Mouse (Mus musculus): ENCODE results near the gene Lrtm1.

The Lrtm1 gene

DNA sequence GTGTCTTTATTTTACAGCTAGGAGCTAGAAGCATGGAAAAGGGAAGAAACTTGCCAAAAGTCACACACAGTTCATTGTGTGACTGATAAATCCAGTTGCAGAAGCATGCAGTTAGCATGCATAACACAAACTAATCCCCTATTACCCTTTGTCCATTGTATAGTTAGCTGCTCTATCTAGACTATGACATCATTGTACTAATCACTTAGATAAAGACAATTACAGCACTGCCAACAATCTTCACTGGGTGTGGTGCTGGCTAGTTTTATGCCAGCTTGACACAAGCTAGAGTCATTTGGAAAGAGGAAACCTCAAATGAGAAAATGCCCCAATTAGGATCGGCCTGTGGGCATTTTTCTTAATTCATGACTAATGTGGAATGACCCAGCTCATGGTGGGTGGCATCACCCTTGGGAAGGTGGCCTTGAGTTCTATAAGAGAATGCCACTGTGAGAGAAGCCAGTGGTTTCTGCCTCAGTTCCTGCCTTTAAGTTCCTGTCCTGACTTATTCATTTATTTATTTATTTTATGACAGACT is 13.9 kb downstream of the Lrtm1 start:
- DNase-seq (ENCODE audit: low read depth, low spot score), result no peak

DNA sequence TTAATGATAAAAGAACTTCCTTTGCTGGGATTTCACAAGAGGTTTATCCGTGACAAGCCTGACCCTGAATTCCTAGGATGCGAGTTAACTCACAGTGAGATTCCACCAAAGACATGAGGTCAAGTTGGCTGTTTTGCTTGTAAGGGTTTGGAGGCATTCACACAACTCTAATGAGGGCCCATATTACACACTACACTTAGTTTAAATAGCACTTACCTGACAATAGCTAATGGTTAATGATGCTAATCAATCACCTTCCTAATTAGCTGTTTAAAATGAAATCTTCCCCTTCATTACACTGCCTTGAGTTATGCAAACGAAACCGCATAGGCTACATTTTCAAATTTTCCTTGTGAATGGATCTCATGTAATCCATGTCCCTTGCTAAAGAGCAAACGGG is 20.2 kb downstream of the Lrtm1 start:
- no peak for DNase-seq (ENCODE audit: low read depth, low spot score)

DNA sequence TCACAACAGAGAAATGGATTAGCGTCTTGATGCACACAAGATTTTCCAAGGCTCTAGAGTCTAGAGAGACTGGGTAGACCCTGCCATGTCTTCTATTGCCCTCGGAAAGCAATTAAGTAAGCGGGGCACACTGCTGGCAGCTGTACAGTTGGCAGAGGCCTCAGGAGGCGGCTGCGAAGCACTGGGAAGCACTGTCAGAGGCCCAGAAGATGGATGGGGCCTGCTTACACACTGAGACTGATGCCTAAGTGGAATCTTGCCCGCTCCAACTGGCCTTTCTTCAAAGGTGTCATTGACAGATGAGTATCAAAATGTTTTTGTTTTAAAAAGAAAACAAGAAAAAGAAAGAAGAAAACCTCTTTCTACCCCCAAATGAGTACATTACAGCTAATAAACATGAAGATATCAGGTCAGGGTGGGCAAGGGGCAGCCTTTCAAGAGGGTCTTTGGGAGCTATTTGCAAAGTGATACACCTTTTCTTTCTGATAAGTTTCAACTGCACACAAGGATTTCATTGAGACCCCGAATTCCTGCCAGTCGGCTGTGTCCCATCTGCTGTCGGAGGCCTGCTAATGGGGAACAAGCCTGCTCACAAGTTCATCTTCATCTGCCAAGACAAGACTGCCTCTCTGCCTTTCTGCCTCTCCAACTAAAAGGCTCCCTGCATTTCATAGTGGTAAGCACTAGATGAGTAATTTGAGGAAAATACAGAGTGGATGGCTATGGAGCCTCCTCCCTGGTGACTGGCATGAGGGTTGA is 22.8 kb downstream of the Lrtm1 start:
- no peak for DNase-seq (ENCODE audit: low read depth, low spot score)

DNA sequence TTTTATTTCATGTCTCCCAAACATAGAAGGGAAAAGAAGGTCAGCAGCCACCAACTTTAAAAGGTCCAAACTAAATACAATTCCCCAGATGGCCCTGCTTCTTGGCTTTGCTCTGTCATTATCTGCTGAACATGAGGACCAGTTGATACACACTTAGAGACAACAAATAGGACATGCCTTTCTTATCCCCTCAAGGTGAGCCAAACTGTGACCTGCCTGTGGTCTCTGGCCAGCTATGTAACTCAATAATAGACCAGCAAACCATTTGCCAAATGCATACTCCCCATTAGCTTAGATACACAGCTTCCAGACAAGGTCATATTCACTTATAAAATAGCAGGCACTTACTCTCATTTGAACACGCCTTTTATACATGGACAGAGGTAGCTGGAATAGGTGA is 23.5 kb downstream of the Lrtm1 start:
- DNase-seq (ENCODE audit: low read depth, low spot score), result no peak

DNA sequence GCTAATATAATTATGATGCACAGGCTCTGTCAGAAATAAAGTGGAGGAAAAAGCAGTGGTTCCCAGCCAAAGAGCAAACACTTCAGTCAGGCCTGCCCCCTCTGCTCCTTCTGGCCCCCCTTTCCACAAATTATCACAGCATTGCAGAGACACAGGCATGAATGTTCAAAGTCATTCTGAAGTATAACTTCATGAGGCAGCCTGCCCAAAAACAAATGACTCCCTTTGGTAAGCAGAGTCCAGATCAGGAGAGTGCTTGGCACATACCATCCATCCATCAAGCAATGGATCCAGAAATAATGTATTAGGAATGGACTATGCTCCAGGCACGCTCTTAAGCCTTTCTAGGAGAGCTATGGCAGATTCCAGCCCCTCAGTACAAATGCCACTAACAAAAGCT is 24.3 kb downstream of the Lrtm1 start:
- DNase-seq (ENCODE audit: low read depth, low spot score), result no peak

DNA sequence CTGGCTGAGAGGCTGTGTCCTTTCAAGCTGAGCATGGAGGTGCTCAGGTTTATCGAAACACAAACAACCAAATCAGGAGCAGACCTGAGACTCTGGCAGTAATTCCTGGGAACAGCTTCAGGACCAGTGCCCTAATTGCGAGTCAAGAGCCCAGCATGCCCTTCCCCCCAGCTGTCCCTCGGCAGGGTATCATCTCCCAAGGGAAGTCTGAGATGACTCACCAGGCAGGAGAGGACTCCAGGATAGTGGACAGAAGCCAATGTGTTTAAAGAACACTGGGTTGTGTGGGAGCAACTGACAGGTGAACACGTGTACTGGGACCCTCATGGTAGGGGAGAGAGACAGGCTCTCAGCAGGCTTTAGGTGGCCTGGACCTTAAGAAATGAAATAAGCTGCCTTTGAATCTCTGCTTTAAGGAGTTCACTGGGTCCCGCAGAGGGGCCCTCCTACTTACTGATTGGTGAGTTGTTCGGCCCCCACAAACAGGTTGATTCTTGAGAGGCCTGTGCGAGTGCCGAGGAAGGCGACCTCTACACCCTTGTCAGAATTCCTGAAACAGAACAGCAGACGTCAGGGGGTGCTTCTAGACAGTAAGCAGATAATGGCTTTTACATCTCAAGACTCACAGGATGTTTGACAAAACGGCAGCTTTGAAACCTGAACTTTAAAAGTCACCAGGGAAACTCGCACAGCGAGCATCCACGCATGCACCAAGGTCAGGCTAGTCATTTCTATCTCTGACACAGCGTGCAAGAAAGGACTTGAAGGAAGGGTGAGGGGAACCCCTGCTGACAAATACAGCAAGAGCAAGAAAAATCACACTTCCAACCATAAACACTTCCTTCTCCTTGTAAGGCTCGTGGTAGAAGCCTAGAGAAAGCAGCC is 34.2 kb downstream of the Lrtm1 start:
- no peak for DNase-seq (ENCODE audit: low read depth, low spot score)

DNA sequence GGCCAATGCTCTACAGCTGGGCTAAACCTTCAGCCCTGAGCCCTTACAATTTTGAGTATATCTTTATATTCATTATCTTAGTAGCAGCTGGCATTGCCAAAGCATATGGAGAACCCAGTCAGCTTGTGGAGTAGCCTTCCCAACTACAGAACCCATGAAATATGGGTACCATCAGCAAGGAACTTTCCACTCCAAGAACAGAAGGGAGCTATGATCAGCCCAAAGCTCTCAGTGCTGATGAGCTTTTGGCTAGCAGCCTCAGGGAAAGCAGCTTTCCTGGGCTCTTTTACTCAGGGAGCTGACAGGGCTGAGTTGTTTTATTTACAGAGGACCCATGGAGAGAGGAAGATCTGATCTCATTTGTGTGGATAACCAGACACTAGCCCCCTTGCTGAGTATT is 42.7 kb downstream of the Lrtm1 start:
- no peak for DNase-seq (ENCODE audit: low read depth, low spot score)

DNA sequence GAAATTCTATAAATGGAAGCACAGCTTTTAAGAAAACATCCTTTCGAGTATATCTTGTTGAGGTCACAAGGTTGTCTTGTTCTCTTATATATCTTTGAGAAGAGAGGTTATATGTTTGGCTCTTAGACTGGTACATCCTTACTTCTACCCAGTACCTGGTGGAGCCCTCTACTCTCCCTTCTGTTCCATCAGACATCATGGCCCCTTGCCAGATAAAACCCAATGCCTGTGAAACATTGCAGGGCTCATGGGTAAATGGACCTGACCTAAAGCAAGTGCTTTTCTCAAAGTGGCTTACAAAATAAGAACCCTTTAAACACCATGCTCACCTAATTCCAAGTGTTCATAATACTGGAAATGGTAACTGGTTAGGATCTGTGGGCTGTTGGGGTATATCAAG is 43.5 kb downstream of the Lrtm1 start:
- no peak for DNase-seq (ENCODE audit: low read depth, low spot score)

DNA sequence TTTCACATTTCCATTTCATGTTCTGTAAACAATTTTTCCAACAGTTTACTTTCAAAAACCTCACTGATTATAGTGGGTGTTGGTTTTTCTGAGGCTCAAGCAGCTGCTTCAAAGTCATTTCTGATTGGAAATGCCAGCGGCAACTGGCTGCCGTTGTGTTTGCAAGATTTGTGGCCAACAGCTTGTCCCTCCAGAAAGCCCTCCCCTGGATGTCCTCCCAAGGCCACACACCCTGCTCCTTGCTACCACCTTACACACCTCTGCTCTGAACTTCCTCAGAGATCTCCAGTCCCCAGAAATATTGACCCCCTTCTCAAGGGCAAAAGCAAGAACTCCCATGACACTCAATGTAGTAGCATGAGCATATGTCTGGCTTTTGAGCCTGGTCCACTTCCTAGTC is 44.7 kb downstream of the Lrtm1 start:
- no peak for DNase-seq (ENCODE audit: low read depth, low spot score)

DNA sequence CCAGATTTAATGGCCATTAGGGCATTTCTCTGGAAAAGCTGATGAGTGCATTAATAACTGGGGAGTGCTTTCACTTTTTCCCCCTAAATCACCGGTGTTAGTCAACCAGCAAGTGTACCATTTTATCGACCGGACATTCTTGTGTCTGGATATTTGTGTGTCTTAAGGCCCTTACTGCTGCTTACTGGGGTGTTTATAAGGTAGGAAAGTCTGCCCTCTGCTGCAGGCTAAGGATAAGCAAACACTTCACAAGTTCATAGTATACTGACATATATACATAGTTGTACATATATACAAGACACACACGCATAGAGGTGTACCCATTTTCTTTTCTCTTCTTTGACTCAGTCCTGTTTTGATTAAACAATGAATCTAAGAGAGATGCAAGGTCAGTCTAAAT is 55.7 kb downstream of the Lrtm1 start:
- no peak for DNase-seq (ENCODE audit: low read depth, low spot score)

DNA sequence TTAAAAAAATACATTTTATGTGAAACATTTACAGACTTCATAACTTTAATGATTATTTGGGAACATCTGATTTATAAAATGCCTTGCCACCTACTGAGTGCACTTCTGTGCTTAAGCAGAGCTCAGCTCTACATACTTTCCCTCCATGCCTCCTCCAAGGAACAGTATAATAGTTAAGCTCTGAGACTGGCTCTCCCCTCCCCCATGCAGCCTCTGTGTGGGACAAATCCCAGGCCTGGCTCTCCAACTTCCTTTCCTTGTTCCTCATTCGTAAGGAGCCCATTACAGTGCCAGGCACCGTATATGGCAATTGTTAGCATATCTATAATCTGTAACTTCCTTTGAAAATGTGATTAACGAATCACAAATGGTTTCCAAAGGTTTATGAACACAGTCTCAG is 59.4 kb downstream of the Lrtm1 start:
- DNase-seq (ENCODE audit: low read depth, low spot score), result no peak

DNA sequence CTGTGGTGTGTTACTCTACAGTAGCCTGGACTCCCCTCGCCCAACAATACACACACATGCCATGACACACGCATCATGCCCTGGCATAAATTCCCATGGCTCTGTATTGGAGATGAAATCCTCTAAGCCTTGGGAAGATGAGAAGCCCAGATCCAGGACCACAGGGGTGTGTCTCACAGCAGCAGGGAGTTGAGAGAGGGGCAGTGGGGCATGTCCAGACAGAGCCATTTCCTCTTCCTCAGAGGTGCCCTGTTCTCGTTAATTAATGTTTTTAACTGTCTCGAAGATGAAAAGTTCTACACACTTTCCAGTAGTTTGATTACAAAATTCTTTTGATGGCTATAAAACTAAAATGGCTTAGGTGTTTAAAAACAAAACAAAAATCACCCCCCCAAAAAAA is 62.2 kb downstream of the Lrtm1 start:
- no peak for DNase-seq (ENCODE audit: low read depth, low spot score)

DNA sequence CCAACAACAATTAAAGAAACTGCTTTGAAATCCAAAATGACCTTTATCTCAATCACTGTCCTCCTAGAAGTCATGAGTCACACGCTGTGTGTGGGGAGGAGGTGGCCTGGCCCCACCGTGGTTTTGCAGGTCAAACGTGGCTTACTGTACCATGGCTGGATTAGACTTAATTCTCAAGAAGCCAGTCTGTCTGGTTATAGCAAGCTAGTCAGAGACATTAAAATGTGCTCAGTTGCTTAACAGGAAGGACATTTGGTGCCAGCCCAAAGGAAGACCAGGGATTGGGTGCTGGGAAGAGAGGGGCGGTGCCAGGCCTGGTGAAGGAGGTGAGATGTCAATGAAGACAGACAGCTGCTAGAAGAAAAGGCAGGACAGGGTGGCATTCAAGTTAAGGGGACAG is 62.6 kb downstream of the Lrtm1 start:
- DNase-seq (ENCODE audit: low read depth, low spot score), result no peak

DNA sequence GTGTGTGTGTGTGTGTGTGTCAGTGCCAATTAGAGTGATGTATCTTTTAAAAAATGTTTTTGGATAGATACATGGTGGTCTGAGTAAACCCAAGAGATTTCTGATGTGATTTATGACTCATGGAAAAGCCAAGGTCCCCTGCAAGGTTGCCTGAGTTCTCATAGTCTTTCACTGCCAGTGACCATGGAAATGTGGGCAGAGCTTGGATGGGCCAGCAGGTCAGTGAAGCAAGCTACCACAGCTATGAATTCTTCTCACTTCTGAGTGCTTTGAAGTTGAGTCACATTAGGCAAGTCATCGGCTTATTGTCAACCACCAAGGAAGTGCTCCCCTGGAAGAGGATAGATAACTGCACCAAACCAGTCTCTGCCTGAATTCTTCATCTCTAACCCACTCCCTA is 64.2 kb downstream of the Lrtm1 start:
- DNase-seq (ENCODE audit: low read depth, low spot score), result no peak

All from c-Kit-negative CD71-positive TER-119-positive erythroid progenitor cells, embryonic 14.5 days (primary cell).